In the genomic region with DNA sequence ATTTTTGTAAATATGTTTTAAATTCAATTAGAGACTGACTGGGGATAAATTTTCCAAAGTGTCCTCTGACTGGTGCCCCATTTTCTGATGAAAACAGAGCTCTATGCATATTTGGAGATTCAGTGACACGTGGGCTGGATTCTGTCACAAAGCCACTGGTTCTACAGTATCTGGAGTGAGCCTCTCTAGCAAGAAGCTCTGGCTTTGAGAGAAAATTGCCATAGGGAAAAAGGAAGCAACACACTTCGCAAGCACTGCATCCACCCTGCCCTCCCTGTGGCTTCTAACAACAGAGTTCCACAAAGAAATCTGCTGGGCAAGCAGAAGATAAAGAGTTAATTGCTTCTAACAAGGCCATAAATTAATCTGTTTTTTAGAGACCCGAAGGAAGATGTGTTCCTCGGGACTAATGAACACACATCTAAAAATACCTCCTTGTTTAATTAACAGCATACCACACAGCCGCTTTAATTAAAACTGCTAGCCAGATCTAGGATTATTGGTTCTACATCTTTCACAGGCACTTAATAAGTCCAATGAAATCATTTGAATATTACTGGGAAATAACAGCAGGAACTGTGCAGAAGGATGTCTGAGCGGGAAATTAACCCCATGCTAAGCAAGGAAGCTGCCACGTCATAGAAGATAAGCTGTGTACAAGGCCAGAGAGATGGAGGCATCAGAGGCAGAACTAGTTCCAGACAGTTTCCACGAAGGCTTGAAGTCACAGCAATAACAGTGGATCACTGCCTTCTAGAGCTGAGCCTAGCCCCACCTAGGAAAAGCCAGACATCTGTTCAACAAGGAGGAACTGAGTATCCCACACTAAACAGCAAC, we compare ENCODE assay signal across 11 mouse cellular contexts.
DNase-seq lines count a peak whose midpoint lies in the region; ATAC-seq lines count a peak whose summit lies in the region.
"Had no signal": no experiment of that assay in that cellular context is flagged by ENCODE, and none has a peak within 500 bp of the region (broad histone marks: within the 10 kb centered on the region; RNA-seq: fewer than 3 reads in every experiment).

No protein-coding gene starts in this region.

- H3K4me1 ChIP-seq in forebrain, embryonic 14.5 days (ENCODE audit: control insufficient read depth, insufficient read depth, low read length), result peaks cover 7% of the 10 kb centered on the region; the same call in 1 of the 2 replicates
- peaks cover 1% of the 10 kb centered on the region for H3K4me1 ChIP-seq in midbrain, embryonic 12.5 days

- no peak overlapping the region for H3K9ac ChIP-seq in forebrain, embryonic 14.5 days (ENCODE audit: low read length)
- no peak overlapping the region for H3K9ac ChIP-seq in midbrain, embryonic 12.5 days (replicated peaks)
- H3K9ac ChIP-seq: liver, embryonic 14.5 days had no signal

- H3K27me3 ChIP-seq in forebrain, embryonic 14.5 days (replicated peaks; ENCODE audit: control insufficient read depth, insufficient read depth, low read length), result no peaks in the 10 kb centered on the region
- no peaks in the 10 kb centered on the region for H3K27me3 ChIP-seq in midbrain, embryonic 12.5 days

- no peak overlapping the region for H3K4me3 ChIP-seq in forebrain, embryonic 14.5 days (ENCODE audit: low read depth, low read length)
- no peak overlapping the region for H3K4me3 ChIP-seq in midbrain, embryonic 12.5 days

- peak overlapping the region; percentile 39; the same call in 1 of the 2 replicates for H3K27ac ChIP-seq in forebrain, embryonic 14.5 days (ENCODE audit: low read depth, low read length)
- H3K27ac ChIP-seq in midbrain, embryonic 12.5 days (replicated peaks), result no peak overlapping the region
- H3K27ac ChIP-seq: liver, embryonic 14.5 days; stomach, postnatal 0 days had no signal

- intact Hi-C loops in heart, postnatal 14 days (cut with DNase I), result no loop called here

- H3K4me2 ChIP-seq in forebrain, embryonic 14.5 days (ENCODE audit: low read length), result 0 out of 2 replicates have a peak overlapping the region, but pooled peaks have one; percentile 7
- no peak overlapping the region for H3K4me2 ChIP-seq in midbrain, embryonic 12.5 days (replicated peaks)

- WGBS in forebrain, embryonic 14.5 days, result 9% methylated on average over 8 of the region's 8 CpGs
- 50% methylated on average over 8 of the region's 8 CpGs for WGBS in midbrain, embryonic 12.5 days

- DNase-seq in heart, postnatal 4 days, result peak; percentile 6
- DNase-seq in heart, postnatal 14 days, result no peak
- DNase-seq in Muller cell, postnatal 12 days (ENCODE audit: inconsistent ontology term), result peak; percentile 22
- DNase-seq in forebrain, embryonic 14.5 days (ENCODE audit: low spot score), result peak; percentile 69
- no peak for DNase-seq in cerebellum, adult 9-10 months
- DNase-seq in adrenal gland, adult 8-10 months, result no peak
- no peak for DNase-seq in cerebellum, adult 11-12 months
- DNase-seq: cerebellum, postnatal 25 days had no signal

- H3K9me3 ChIP-seq in forebrain, embryonic 14.5 days (replicated peaks; ENCODE audit: control insufficient read depth, low read length), result no peaks in the 10 kb centered on the region
- no peaks in the 10 kb centered on the region for H3K9me3 ChIP-seq in midbrain, embryonic 12.5 days

- peak; percentile 72 for ATAC-seq in forebrain, embryonic 14.5 days
- ATAC-seq in midbrain, embryonic 12.5 days (ENCODE audit: low FRiP score, low read depth), result peak; percentile 69

- no peaks in the 10 kb centered on the region for H3K36me3 ChIP-seq in forebrain, embryonic 14.5 days (ENCODE audit: control insufficient read depth, insufficient read depth, low read length)
- no peaks in the 10 kb centered on the region for H3K36me3 ChIP-seq in midbrain, embryonic 12.5 days

Comparison
In these comparisons a context has a peak if more than half of its experiments do, and no peak if none do; other contexts are left out.
1. DNase-seq: peak in heart, postnatal 4 days (single experiment), Muller cell, postnatal 12 days (single experiment) and forebrain, embryonic 14.5 days (single experiment); none in heart, postnatal 14 days (0 of 2), cerebellum, adult 9-10 months (single experiment), adrenal gland, adult 8-10 months (single experiment) and cerebellum, adult 11-12 months (single experiment).